Comparison of ENCODE assay signal across 8 mouse cellular contexts in the genomic region with DNA sequence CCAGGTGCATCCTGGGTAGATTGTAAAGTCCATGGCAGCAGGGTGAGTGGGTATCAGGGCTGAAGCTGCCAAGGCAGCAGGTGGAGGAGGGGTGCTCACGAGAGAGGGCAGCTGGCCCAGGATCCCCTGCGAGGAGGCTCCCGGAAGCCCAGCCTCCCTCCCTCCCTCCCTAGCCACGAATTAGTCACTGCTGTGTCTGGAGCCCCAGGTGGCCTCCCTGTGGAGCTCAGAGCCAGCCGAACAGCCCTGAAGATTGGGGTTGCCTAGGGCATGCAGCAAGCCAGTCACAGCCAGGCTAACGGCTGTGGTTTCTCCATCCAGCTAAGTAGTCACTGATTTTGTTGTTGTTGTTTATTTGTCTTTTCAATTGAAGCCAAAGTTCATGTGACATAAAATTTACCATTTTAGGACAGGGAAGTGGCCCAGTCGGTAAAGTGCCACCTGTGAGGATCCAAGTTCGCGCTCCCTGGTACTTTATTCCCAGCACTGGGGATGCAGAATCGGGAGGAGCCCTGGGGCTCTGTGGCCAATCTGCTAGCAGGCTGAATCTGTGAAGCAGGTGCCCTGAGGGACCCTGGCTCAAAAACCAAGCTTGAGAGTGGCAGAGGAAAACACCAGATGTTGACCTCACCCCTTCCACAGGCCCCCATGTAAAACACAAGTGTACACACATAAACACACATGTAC. TPM values are rescaled to one million over a fixed set of nuclear protein-coding genes. Genes with fewer than 3 reads are reported as not detected.
DNase-seq lines count a peak whose midpoint lies in the region; ATAC-seq lines count a peak whose summit lies in the region.

No protein-coding gene starts in this region.

- H3K4me3 ChIP-seq in forebrain, embryonic 14.5 days (ENCODE audit: low read depth, low read length): no peak overlapping the region
- no peak overlapping the region; the same call in 1 of the 2 replicates for H3K4me3 ChIP-seq in kidney, embryonic 15.5 days (replicated peaks)
- H3K4me3 ChIP-seq in neural tube, embryonic 13.5 days: no peak overlapping the region

- intact Hi-C loops in left cerebral cortex, postnatal 4 days (cut with DNase I): no loop called here

- peak overlapping the region; percentile 32 for H3K4me2 ChIP-seq in forebrain, embryonic 14.5 days (ENCODE audit: low read length)
- peak overlapping the region; percentile 37 for H3K4me2 ChIP-seq in kidney, embryonic 15.5 days
- H3K4me2 ChIP-seq in neural tube, embryonic 13.5 days: peak overlapping the region; percentile 34

- no peaks in the 10 kb centered on the region; the same call in 1 of the 2 replicates for H3K9me3 ChIP-seq in forebrain, embryonic 14.5 days (replicated peaks; ENCODE audit: control insufficient read depth, low read length)
- H3K9me3 ChIP-seq in kidney, embryonic 15.5 days (replicated peaks): peaks cover 10% of the 10 kb centered on the region
- 0 out of 2 replicates have a peak, but pooled peaks cover 7% of the 10 kb centered on the region for H3K9me3 ChIP-seq in neural tube, embryonic 13.5 days

- no peaks in the 10 kb centered on the region for H3K36me3 ChIP-seq in forebrain, embryonic 14.5 days (ENCODE audit: control insufficient read depth, insufficient read depth, low read length)
- H3K36me3 ChIP-seq in kidney, embryonic 15.5 days: no peaks in the 10 kb centered on the region
- H3K36me3 ChIP-seq in neural tube, embryonic 13.5 days: no peaks in the 10 kb centered on the region

- 15% methylated on average over 10 of the region's 10 CpGs for WGBS in forebrain, embryonic 14.5 days
- WGBS in kidney, embryonic 15.5 days: 14% methylated on average over 10 of the region's 10 CpGs
- WGBS in neural tube, embryonic 13.5 days: 7% methylated on average over 10 of the region's 10 CpGs

- ATAC-seq in forebrain, embryonic 14.5 days: peak; percentile 87
- peak; percentile 72 for ATAC-seq in kidney, embryonic 15.5 days (replicated peaks; ENCODE audit: low FRiP score)
- peak; percentile 89 for ATAC-seq in neural tube, embryonic 13.5 days (ENCODE audit: low read depth)

- peak; percentile 74 for DNase-seq in left cerebral cortex, postnatal 4 days
- DNase-seq in left cerebral cortex, adult 11 months (ENCODE audit: low spot score): no peak
- peak; percentile 70 for DNase-seq in cerebellum, adult 11 months
- DNase-seq in forebrain, embryonic 14.5 days (ENCODE audit: low spot score): peak; percentile 85
- DNase-seq in B cell, adult 2 months: no peak
- no peak for DNase-seq in spleen, postnatal 36 days (ENCODE audit: low spot score in 2 of 2)

- H3K9ac ChIP-seq in forebrain, embryonic 14.5 days (ENCODE audit: low read length): 0 out of 2 replicates have a peak overlapping the region, but pooled peaks have one; percentile 21
- H3K9ac ChIP-seq in kidney, embryonic 15.5 days: no peak overlapping the region
- peak overlapping the region; percentile 57; the same call in 1 of the 2 replicates for H3K9ac ChIP-seq in neural tube, embryonic 13.5 days

- peak overlapping the region; percentile 56 for H3K27ac ChIP-seq in forebrain, embryonic 14.5 days (ENCODE audit: low read depth, low read length)
- 0 out of 2 replicates have a peak overlapping the region, but pooled peaks have one; percentile 11 for H3K27ac ChIP-seq in kidney, embryonic 15.5 days
- peak overlapping the region; percentile 65 for H3K27ac ChIP-seq in neural tube, embryonic 13.5 days (replicated peaks)

- no peaks in the 10 kb centered on the region for H3K27me3 ChIP-seq in forebrain, embryonic 14.5 days (replicated peaks; ENCODE audit: control insufficient read depth, insufficient read depth, low read length)
- no peaks in the 10 kb centered on the region for H3K27me3 ChIP-seq in kidney, embryonic 15.5 days
- no peaks in the 10 kb centered on the region for H3K27me3 ChIP-seq in neural tube, embryonic 13.5 days

- H3K4me1 ChIP-seq in forebrain, embryonic 14.5 days (ENCODE audit: control insufficient read depth, insufficient read depth, low read length): peaks cover 21% of the 10 kb centered on the region
- peaks cover 22% of the 10 kb centered on the region for H3K4me1 ChIP-seq in kidney, embryonic 15.5 days
- H3K4me1 ChIP-seq in neural tube, embryonic 13.5 days (replicated peaks): peaks cover 25% of the 10 kb centered on the region

RNA-seq across cellular contexts. Expression of a gene that starts 10.4 kb away (rescaled TPM):
- total RNA-seq in left cerebral cortex, postnatal 4 days (2021): 1 to 10 TPM; 3.7 to 5.4 TPM
- 8.0 and 10.0 TPM in 2 replicates for polyA plus RNA-seq in forebrain, embryonic 14.5 days (2014; fragmentation: Nextera tagmentation; extraction: Ambion mirVana)
- polyA plus RNA-seq in kidney, embryonic 15.5 days (2015; fragmentation: Nextera tagmentation; extraction: Ambion mirVana): 17.1 and 18.6 TPM in 2 replicates
- polyA plus RNA-seq in neural tube, embryonic 13.5 days (2015; fragmentation: Nextera tagmentation; extraction: Ambion mirVana): 1.8 and 2.1 TPM in 2 replicates

Comparison
In these comparisons a context has a peak if more than half of its experiments do, and no peak if none do; other contexts are left out.
1. DNase-seq: peak in left cerebral cortex, postnatal 4 days (single experiment), cerebellum, adult 11 months (single experiment) and forebrain, embryonic 14.5 days (single experiment); none in left cerebral cortex, adult 11 months (single experiment), B cell, adult 2 months (0 of 2) and spleen, postnatal 36 days (0 of 2).
2. H3K27ac ChIP-seq: peak in every context shown above with its lines; median percentile 65 in neural tube, embryonic 13.5 days; 56 in forebrain, embryonic 14.5 days; 11 in kidney, embryonic 15.5 days.
3. Peak in every context shown above with its lines, with median percentiles within 50 percentile points of each other: ATAC-seq and H3K4me2 ChIP-seq.